Mouse (Mus musculus): ENCODE results near the gene Tmem33.

Tmem33 gene

GRCm38 (mm10) chr5:67258473-67258872, 1.9 kb upstream of the Tmem33 start:
- no peak for DNase-seq (ENCODE audit: low read depth, low spot score)

GRCm38 (mm10) chr5:67260159-67260530, 220 bp upstream of the Tmem33 start:
- DNase-seq (ENCODE audit: low read depth, low spot score): no peak

DNA sequence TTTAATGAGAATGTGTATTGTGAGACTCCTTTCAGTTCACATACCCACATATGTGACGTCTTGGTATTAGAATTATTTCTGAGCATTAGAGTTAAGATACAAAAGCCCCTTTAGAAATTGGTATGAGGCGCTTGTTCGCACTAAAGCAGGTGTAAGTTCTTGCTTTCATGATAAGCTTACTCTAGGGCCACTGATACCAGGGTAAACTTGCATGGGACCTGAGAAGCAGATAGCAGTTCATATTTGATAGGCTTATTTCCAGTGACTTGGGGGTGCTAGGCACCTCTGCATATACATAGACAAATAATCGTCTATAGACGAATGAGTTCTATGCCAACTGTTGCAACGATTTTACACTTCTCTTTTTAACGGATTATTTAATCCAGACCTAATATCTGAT, 2.6 kb downstream of the Tmem33 start:
- no peak for DNase-seq (ENCODE audit: low read depth, low spot score)

DNA sequence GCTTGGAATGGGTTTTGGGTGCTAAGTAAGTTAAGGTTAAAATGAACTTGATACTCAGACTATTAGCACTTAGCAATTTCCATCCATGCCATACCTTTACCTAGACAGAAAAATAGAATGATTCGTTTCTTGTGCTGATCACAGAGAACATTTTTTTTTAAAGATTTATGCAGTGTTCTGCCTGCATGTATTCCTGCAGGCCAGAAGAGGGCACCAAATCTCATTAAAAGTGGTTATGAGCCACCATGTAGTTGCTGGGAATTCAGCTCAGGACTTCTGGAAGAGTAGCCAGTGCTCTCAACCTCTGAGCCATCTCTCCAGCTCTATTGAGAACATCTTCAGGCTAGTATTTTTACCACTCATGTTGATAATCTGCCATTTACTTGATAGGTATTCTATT, 5.7 kb downstream of the Tmem33 start:
- DNase-seq (ENCODE audit: low read depth, low spot score): no peak

DNA sequence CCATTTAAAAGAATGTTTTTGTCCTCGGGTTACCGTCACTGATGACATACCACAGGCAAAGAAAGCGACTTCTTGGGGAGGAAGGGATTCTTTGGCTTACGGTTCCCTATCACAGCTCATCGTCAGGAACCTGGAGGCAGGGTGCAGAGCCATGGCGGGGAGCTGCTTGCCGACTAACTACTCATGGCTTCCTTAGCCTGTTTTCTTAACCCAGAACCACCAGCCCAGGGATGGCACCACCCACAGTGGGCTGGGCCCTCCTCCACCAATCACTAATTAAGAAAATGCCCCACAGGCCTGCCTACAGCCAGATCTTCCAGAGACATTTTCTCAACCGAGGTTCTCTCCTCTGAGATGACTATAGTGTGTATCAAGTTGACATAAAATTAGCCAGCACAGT, 8.9 kb downstream of the Tmem33 start:
- DNase-seq (ENCODE audit: low read depth, low spot score): no peak

DNA sequence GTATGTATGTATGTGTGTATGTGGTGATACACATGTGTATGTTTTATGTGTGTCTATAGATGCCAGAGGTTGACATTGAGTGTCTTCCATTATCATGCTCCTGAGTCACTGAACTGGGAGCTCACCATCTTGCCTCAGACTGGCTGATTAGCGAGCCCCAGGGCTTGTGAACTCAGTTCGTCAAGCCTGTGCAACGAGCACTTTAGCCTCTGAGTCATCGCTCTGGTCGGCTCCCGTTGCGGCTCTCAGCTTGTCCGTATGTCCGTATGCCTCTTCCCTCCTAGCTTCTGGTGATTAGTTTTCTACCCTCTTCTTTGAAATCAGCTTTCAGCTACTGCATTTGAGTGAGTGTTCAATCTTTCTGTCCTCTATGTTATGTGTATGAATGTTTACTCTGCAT, 19.0 kb downstream of the Tmem33 start:
- no peak for DNase-seq (ENCODE audit: low read depth, low spot score)

DNA sequence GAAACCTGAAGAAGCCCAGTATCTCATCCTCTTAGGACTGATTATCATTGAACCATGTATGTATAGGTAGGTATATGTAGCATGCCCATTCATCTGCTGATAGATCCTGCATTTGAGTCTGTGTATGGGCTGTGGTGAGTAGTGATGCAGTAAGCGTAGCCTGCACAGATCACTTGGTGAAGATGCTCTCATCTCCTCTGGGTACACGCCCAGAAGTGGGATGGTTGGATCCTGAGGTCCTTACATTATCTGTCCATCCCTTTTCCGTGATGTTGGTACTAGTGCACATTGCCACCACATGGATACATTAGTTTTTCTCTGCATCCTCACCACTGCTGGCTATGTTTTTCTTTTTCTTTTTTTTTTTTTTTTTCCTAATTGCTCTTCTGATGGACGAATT, 19.5 kb downstream of the Tmem33 start:
- DNase-seq (ENCODE audit: low read depth, low spot score): no peak

- DNase-seq (ENCODE audit: low read depth, low spot score): no peak
These were observed 20.0 kb downstream of the Tmem33 start for GRCm38 (mm10) chr5:67280400-67280799.

GRCm38 (mm10) chr5:67295029-67295428, 34.7 kb downstream of the Tmem33 start:
- no peak for DNase-seq (ENCODE audit: low read depth, low spot score)

DNA sequence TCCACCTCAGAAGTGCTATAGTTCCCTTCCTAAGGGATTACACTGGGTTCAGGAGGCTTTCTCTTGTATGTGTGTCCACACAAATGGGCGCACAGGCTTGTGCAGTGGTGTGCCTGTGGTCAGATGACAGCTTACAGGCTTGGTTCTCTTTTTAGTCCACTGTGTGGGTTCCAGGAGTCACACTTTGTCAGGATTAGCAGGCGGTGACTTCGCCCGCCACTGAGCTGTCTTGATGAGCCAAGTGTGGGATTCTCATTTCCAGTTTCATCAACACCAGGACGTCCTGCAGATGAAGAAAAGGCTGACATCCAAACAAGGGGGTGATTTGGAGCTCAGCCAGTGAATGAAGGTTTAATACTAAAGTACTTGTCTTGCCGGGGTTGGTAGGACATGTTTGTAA, 35.3 kb downstream of the Tmem33 start:
- DNase-seq (ENCODE audit: low read depth, low spot score): no peak

DNA sequence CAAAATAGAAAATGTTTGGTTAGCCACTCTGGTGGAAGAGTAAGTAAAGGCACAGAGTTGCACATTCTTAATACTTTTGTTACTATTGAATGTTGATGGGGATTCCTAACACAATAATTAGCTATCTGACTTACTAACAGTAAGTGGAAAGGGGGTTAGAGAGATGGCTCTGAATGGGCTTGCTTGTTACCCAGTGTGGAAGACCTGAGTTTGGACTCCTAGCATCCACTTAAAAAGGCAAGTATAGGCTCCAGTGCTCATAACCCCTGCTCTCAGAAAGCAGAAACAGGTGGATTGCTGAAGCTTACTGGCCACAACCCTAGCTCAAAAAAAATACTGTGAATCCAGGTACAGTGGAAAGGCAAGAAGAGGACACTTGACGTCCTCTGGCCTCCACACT, 35.8 kb downstream of the Tmem33 start:
- no peak for DNase-seq (ENCODE audit: low read depth, low spot score)

DNA sequence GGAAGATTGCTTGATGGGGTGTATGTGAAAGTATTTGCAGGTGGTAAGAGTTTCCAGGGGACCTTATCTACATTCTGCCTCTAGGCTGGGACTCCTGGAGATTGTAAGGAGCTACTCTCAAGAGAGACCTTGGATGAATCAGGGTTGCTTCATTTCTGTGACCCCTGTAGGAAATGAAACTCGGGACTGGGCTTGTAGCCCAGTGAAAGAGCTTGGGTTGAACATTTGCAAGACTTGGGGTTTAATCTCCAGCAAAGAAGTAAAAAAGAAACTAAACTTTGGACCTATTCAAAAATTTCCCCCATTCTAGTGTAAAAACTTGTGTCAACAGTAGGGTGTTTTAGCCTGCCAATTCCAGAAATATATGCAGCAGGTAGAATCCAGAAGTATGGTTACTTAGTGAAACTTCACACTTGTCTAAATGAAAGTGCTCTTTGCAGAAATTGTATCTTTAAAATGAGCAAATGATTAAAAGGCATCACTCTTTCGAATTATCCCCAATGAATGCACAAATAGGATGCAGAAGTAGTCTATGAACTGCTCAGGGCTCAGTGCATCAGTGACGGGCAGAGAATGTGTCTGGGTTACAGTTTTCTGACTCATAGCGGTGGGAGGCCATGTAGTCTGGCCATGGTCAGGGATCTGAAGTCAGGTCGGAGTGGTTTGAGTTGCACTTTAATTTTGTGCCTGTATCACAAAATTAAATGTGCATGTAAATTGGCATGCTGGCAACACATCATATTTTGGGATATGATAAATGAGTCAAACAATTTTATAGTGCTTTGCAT, 36.9 kb downstream of the Tmem33 start:
- no peak for DNase-seq (ENCODE audit: low read depth, low spot score)

DNA sequence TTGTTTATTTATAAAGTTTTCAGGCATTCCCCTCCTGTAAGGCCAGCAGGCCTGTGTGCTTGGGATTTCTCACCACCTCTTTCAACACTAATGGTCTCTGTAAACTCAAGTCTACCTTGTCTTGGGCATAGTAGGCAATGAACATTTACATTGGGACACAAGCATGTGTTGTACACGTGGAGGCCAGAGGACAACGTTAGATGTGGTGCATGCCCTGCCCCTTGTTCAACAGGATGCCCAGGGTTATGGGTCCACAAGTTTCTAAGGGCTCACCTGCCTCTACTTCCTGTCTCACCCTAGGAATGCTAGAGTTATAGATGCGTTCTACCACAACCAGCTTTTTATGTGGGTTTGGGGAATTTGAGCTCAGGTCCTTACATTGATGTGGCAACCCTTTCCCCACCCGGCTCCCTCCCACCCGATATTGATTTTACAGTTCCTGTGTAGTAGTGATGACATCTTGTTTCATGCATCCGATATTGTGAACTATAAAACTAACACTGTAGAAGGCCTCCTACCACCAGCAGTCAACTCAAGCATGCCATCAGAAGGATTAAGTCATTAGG, 39.6 kb downstream of the Tmem33 start:
- no peak for DNase-seq (ENCODE audit: low read depth, low spot score)

DNA sequence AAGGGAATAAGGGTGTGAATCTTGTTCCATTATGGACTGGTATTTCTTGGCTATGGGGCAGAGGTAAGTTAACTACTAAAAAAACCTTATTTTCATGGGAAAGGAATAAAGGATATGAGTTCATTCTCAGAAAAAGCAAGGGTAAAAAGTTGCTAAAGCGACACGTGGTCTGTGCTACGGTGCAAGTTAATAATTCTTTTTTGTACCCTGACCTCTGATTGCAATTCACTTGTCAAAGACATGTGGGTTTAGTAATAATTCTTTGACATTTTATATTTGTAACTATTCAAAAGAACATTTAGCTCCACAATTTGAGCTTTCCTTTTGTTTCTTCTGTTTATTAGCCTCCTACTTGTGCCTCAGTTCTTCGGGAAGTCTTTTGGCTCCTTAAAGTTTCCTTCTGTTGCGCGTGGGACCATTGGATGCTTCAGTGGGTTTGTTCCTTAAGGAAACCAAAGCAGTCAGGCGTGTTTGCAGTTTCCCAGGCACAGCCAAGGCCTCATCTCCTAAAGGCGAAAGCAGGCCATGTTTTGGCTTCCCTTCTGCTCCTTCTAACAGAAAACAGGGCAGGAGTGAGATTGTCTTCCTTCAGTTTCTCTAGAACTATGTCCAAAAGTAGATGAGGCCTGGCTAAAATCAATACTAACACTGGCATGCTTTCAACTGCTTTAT, 40.7 kb downstream of the Tmem33 start:
- DNase-seq (ENCODE audit: low read depth, low spot score): no peak

GRCm38 (mm10) chr5:67301722-67302331, 41.5 kb downstream of the Tmem33 start:
- no peak for DNase-seq (ENCODE audit: low read depth, low spot score)

DNA sequence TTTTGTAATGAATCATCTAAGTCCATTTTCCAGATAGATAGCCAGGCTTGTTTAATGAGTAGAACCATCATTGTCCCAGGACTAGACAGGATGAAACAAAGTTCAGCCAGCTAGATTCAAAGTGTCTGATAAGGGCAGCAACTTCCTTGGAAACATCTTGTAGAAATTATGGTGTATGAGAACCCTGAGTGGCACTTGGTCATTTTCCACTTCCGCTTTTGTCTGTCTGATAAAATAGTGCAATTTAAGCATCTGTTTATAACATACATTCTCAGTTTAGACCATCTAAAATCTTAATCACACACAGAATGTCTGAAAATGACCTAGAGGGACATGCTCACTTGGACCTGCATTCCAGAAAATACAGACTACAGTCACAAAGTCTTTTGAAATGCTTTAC, 43.5 kb downstream of the Tmem33 start:
- no peak for DNase-seq (ENCODE audit: low read depth, low spot score)

DNA sequence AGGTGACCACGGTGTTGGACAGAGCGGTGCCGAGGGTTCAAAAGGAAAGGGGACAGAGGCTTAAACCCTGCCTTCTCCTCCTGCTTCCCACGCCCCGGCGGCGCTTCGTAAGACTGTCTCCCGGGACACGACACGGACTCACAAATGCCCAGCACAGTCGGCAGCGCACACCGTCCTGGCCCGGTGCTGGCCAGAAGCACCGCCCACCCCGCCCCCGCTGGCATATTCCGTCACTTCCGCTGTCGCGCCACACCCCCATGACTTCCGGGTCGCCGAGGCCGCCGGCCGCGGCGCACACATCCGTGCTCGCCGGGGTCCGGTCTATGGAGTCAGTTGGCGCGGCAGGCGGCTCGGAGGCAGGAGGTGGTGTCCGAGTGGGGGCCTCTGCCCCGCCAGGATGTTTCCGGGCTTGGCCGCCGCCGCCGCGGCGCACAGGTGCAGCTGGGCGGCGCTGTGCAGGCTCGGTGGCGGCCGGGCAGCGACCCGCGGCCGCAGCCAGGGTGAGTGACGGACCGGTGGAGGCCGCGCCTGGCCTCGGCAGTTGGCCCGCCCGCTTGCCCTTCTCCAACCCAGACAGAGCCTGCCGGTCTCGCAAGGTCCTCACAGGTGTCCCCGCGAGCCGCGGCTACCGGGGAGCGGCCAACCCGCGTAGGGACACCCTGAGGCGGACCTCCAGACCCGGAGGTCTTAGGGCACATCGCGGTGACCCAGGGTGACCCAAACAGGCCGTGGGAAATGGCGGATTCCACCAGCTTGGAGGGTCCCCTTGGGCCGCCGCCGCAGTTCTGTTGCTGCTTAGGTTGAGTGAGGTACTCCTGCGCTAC, 46.5 kb downstream of the Tmem33 start, which contains the start of gene Slc30a9:
Slc30a9 (plus strand) TSS at position 258 of the 824 bp plus-strand sequence.
- DNase-seq (ENCODE audit: low read depth, low spot score): peak; percentile 67

DNA sequence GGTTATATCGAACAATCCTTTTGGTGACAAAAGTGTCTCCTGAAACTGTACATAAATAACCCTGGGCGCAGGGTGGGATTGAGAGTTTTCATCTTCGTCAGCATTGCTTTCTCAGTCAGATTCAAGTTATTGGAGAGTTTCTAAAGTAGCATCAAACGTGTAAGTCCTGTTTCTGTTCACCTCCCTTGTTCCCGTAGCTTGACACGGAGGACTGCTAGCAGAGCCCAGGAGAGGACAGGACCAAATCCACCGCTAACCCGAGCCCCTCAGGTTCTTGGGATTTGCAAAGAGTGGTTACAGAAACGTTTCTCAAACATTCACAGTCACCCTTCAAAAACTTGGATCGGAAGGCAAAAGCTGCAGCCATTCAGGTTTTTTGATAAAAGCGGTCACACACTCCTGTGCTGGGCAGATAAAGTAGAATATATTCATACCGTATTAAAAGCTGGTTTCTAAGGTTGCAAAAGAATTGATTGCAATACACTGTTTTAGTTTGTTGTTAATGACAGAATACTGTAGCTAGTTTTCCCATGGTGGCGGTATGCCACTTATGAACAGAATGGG, 47.4 kb downstream of the Tmem33 start:
- DNase-seq (ENCODE audit: low read depth, low spot score): no peak

- no peak for DNase-seq (ENCODE audit: low read depth, low spot score)
These were observed 51.6 kb downstream of the Tmem33 start for GRCm38 (mm10) chr5:67311811-67312521.

- DNase-seq (ENCODE audit: low read depth, low spot score): no peak
These were observed 52.1 kb downstream of the Tmem33 start for GRCm38 (mm10) chr5:67312522-67312851.
